Mouse (Mus musculus): ENCODE measurements around the gene Fbxl5.

DNA sequence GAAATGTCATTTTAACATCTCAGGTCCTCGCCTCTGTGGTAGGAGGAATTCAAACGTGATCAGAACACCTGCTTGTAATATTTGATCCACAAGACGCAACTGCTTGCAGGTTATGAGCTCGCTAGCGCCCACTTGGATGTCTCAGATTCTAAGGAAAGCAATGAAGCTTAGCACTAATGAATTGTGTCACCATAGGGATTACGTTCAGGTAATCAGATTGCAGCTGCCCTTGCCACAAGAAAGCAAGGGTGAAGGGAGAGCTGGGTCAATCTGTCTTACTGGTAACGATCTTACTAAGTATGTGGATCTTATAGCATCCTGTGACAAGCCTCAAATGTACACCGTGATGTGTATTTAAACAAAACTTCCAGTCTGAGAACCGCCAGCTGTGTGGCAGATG lies 5.9 kb upstream of the Fbxl5 start:
- TF ChIP-seq POLR2A (IDR thresholded peaks at IDR 0.05; ENCODE audit: insufficient read depth, low read depth, low read length) = no peak
- TF ChIP-seq CTCF (IDR thresholded peaks at IDR 0.05) = no peak
